Mouse (Mus musculus) MEL (cell line): Measurements from ENCODE around the gene Prkci. TPM values are rescaled to one million over a fixed set of nuclear protein-coding genes. Genes with fewer than 3 reads are reported as not detected.

Experiments
- DNase-seq: peaks from one replicate; pipeline ENCODE4 v3.0.0; 2011; ENCODE audit warnings: low read depth, low spot score
- H3K27ac ChIP-seq: 2 replicates; pipeline ENCODE4 v1.5.1; 2012; ENCODE audit warnings: low read depth, mild to moderate bottlenecking, control low read depth, low read length, moderate library complexity; ENCODE audit not compliant: control insufficient read depth
- H3K27me3 ChIP-seq, 2 experiments: fragments of 150-350 bp in 1 of 2; sonication (generic) in 1 of 2; 2 replicates each; pipeline ENCODE4 v1.6.1; 2012; ENCODE audit warnings: low read length in 2 of 2, mild to moderate bottlenecking in 2 of 2, improper control_type of control experiment in 1 of 2, moderate library complexity in 1 of 2; ENCODE audit not compliant: insufficient read depth in 2 of 2, control insufficient read depth in 1 of 2
- H3K36me3 ChIP-seq, 2 experiments: 2 replicates each; pipeline ENCODE4 v1.6.1; 2012 to 2014; ENCODE audit warnings: low read length in 2 of 2, improper control_type of control experiment in 1 of 2, inconsistent platforms in 1 of 2, mild to moderate bottlenecking in 1 of 2; ENCODE audit not compliant: insufficient read depth in 2 of 2, control insufficient read depth in 1 of 2
- H3K4me1 ChIP-seq, 2 experiments: fragments of 150-350 bp in 1 of 2; sonication (generic) in 1 of 2; 2 replicates each; pipeline ENCODE4 v1.6.1; 2012; ENCODE audit warnings: low read length in 2 of 2, improper control_type of control experiment in 1 of 2, mild to moderate bottlenecking in 1 of 2; ENCODE audit not compliant: insufficient read depth in 2 of 2, control insufficient read depth in 1 of 2
- H3K4me3 ChIP-seq, 2 experiments: fragments of 150-350 bp in 1 of 2; sonication (generic) in 1 of 2; 2 replicates each; pipeline ENCODE4 v1.5.1; 2012; ENCODE audit warnings: low read depth in 2 of 2, low read length in 2 of 2, mild to moderate bottlenecking in 2 of 2, moderate library complexity in 2 of 2, control low read depth in 1 of 2, improper control_type of control experiment in 1 of 2; ENCODE audit not compliant: control insufficient read depth in 1 of 2, insufficient read depth in 1 of 2
- H3K79me2 ChIP-seq: 2 replicates; pipeline ENCODE4 v1.6.1; 2012; ENCODE audit warnings: mild to moderate bottlenecking, low read length, moderate library complexity; ENCODE audit not compliant: control insufficient read depth, poor library complexity, insufficient read depth
- H3K9ac ChIP-seq: 2 replicates; pipeline ENCODE4 v1.6.1; 2012; ENCODE audit warnings: low read depth, mild to moderate bottlenecking, control low read depth, low read length, moderate library complexity; ENCODE audit not compliant: control insufficient read depth, poor library complexity, severe bottlenecking
- H3K9me3 ChIP-seq: fragments of 150-350 bp; sonication (generic); replicated peaks from 2 replicates; pipeline ENCODE4 v1.6.1; 2012; ENCODE audit warnings: mild to moderate bottlenecking, low read length, improper control_type of control experiment, moderate library complexity; ENCODE audit not compliant: insufficient read depth
- BHLHE40 ChIP-seq: IDR thresholded peaks from 2 replicates; pipeline ENCODE4 v1.6.1; 2012; ENCODE audit warnings: low read depth, mild to moderate bottlenecking, inconsistent platforms, low read length, improper control_type of control experiment, borderline replicate concordance
- CHD1 ChIP-seq: IDR thresholded peaks from 2 replicates; pipeline ENCODE4 v1.6.1; 2012; ENCODE audit warnings: low read depth, mild to moderate bottlenecking, inconsistent platforms, low read length, improper control_type of control experiment
- CHD2 ChIP-seq: IDR thresholded peaks from 2 replicates; pipeline ENCODE4 v1.6.1; 2011; ENCODE audit warnings: low read length, improper control_type of control experiment
- CTCF ChIP-seq, 3 experiments: IDR thresholded peaks in 2 of 3; conservative IDR thresholded peaks in 1 of 3; 2 replicates each; pipeline ENCODE4 v1.5.1; 2011 to 2012; ENCODE audit warnings: low read length in 3 of 3, low read depth in 2 of 3, mild to moderate bottlenecking in 2 of 3, improper control_type of control experiment in 1 of 3, inconsistent platforms in 1 of 3, mixed read lengths in 1 of 3, moderate library complexity in 1 of 3; ENCODE audit not compliant: control insufficient read depth in 1 of 3, insufficient read depth in 1 of 3, poor library complexity in 1 of 3, severe bottlenecking in 1 of 3
- E2F4 ChIP-seq: IDR thresholded peaks from 2 replicates; pipeline ENCODE4 v1.6.1; 2011; ENCODE audit warnings: low read depth, low read length, improper control_type of control experiment, borderline replicate concordance
- ELF1 ChIP-seq: IDR thresholded peaks from 2 replicates; pipeline ENCODE4 v1.6.1; 2014; ENCODE audit warnings: low read depth, mild to moderate bottlenecking, inconsistent platforms, low read length, improper control_type of control experiment, moderate library complexity
- ETS1 ChIP-seq: IDR thresholded peaks from 2 replicates; pipeline ENCODE4 v1.6.1; 2012; ENCODE audit warnings: low read depth, mild to moderate bottlenecking, inconsistent platforms, low read length, improper control_type of control experiment, moderate library complexity
- GABPA ChIP-seq: IDR thresholded peaks from 2 replicates; pipeline ENCODE4 v1.6.1; 2012; ENCODE audit warnings: low read depth, mild to moderate bottlenecking, inconsistent platforms, low read length, improper control_type of control experiment, moderate library complexity
- GATA1 ChIP-seq: IDR thresholded peaks from 2 replicates; pipeline ENCODE4 v1.6.1; 2011; ENCODE audit warnings: low read depth, low read length, improper control_type of control experiment
- HCFC1 ChIP-seq: IDR thresholded peaks from 2 replicates; pipeline ENCODE4 v1.6.1; 2012; ENCODE audit warnings: low read depth, mild to moderate bottlenecking, inconsistent platforms, low read length, improper control_type of control experiment, moderate library complexity
- KAT2A ChIP-seq: conservative IDR thresholded peaks from 2 replicates; pipeline ENCODE4 v1.6.1; 2012; ENCODE audit warnings: low read depth, low read length, improper control_type of control experiment, inconsistent platforms
- MAFK ChIP-seq: IDR thresholded peaks from 2 replicates; pipeline ENCODE4 v1.6.1; 2011; ENCODE audit warnings: low read depth, mild to moderate bottlenecking, low read length, improper control_type of control experiment, borderline replicate concordance
- MAX ChIP-seq: IDR thresholded peaks from 2 replicates; pipeline ENCODE4 v1.6.1; 2011; ENCODE audit warnings: low read length, improper control_type of control experiment
- MAZ ChIP-seq: IDR thresholded peaks from 2 replicates; pipeline ENCODE4 v1.6.1; 2012; ENCODE audit warnings: low read depth, mild to moderate bottlenecking, inconsistent platforms, low read length, improper control_type of control experiment
- MEF2A ChIP-seq: IDR thresholded peaks from 2 replicates; pipeline ENCODE4 v1.6.1; 2014; ENCODE audit warnings: low read depth, mild to moderate bottlenecking, inconsistent platforms, low read length, improper control_type of control experiment; ENCODE audit not compliant: poor library complexity, insufficient replicate concordance, severe bottlenecking; ENCODE audit errors: extremely low read depth
- MXI1 ChIP-seq: IDR thresholded peaks from 2 replicates; pipeline ENCODE4 v1.6.1; 2011; ENCODE audit warnings: mild to moderate bottlenecking, low read depth, low read length, improper control_type of control experiment
- MYC ChIP-seq: IDR thresholded peaks from 2 replicates; pipeline ENCODE4 v1.6.1; 2011; ENCODE audit warnings: low read depth, mild to moderate bottlenecking, low read length, improper control_type of control experiment, moderate library complexity
- NELFE ChIP-seq: IDR thresholded peaks from 2 replicates; pipeline ENCODE4 v1.6.1; 2011; ENCODE audit warnings: low read depth, low read length, improper control_type of control experiment
- NRF1 ChIP-seq: IDR thresholded peaks from 2 replicates; pipeline ENCODE4 v1.6.1; 2014; ENCODE audit warnings: low read depth, mild to moderate bottlenecking, inconsistent platforms, low read length, improper control_type of control experiment, moderate library complexity; ENCODE audit not compliant: poor library complexity, insufficient read depth, severe bottlenecking
- POLR2A ChIP-seq, 2 experiments: IDR thresholded peaks; 2 replicates each; pipeline ENCODE4 v1.6.1; 2011 to 2012; ENCODE audit warnings: low read length in 2 of 2, mild to moderate bottlenecking in 2 of 2, control low read depth in 1 of 2, improper control_type of control experiment in 1 of 2, low read depth in 1 of 2, moderate library complexity in 1 of 2; ENCODE audit not compliant: control insufficient read depth in 1 of 2, insufficient read depth in 1 of 2, poor library complexity in 1 of 2
- POLR2AphosphoS2 ChIP-seq: IDR thresholded peaks from 2 replicates; pipeline ENCODE4 v1.6.1; 2011; ENCODE audit warnings: low read length, improper control_type of control experiment
- POLR2AphosphoS5 ChIP-seq: IDR thresholded peaks from 2 replicates; pipeline ENCODE4 v1.6.1; 2012; ENCODE audit warnings: low read depth, borderline replicate concordance, mild to moderate bottlenecking, inconsistent platforms, low read length, moderate library complexity, mixed read lengths
- RAD21 ChIP-seq: IDR thresholded peaks from 2 replicates; pipeline ENCODE4 v1.6.1; 2011; ENCODE audit warnings: mild to moderate bottlenecking, low read depth, low read length, improper control_type of control experiment
- RCOR1 ChIP-seq: IDR thresholded peaks from 2 replicates; pipeline ENCODE4 v1.6.1; 2012; ENCODE audit warnings: low read depth, mild to moderate bottlenecking, inconsistent platforms, low read length, improper control_type of control experiment
- SIN3A ChIP-seq: IDR thresholded peaks from 2 replicates; pipeline ENCODE4 v1.6.1; 2012; ENCODE audit warnings: low read length, improper control_type of control experiment, inconsistent platforms
- SMC3 ChIP-seq: IDR thresholded peaks from 2 replicates; pipeline ENCODE4 v1.6.1; 2011; ENCODE audit warnings: low read depth, low read length, improper control_type of control experiment
- TAL1 ChIP-seq: IDR thresholded peaks from 2 replicates; pipeline ENCODE4 v1.6.1; 2012; ENCODE audit warnings: mild to moderate bottlenecking, inconsistent platforms, low read length, moderate library complexity, mixed read lengths
- TBP ChIP-seq: IDR thresholded peaks from 2 replicates; pipeline ENCODE4 v1.8.0; 2011; ENCODE audit warnings: low read depth, low read length, improper control_type of control experiment
- TCF12 ChIP-seq: IDR thresholded peaks from 2 replicates; pipeline ENCODE4 v1.6.1; 2014; ENCODE audit warnings: low read depth, mild to moderate bottlenecking, inconsistent platforms, low read length, improper control_type of control experiment, moderate library complexity
- UBTF ChIP-seq: IDR thresholded peaks from 2 replicates; pipeline ENCODE4 v1.6.1; 2012; ENCODE audit warnings: low read depth, mild to moderate bottlenecking, inconsistent platforms, low read length, improper control_type of control experiment, moderate library complexity, borderline replicate concordance; ENCODE audit not compliant: insufficient read depth
- USF1 ChIP-seq: IDR thresholded peaks from 2 replicates; pipeline ENCODE4 v1.6.1; 2014; ENCODE audit warnings: low read depth, mild to moderate bottlenecking, inconsistent platforms, low read length, improper control_type of control experiment, moderate library complexity
- USF2 ChIP-seq, 2 experiments: IDR thresholded peaks; 2 replicates each; pipeline ENCODE4 v1.6.1; 2011 to 2012; ENCODE audit warnings: improper control_type of control experiment in 2 of 2, low read length in 2 of 2, borderline replicate concordance in 1 of 2, inconsistent platforms in 1 of 2, low read depth in 1 of 2, mild to moderate bottlenecking in 1 of 2; ENCODE audit not compliant: insufficient read depth in 1 of 2
- ZC3H11A ChIP-seq: IDR thresholded peaks from 2 replicates; pipeline ENCODE4 v1.6.1; 2012; ENCODE audit warnings: low read depth, mild to moderate bottlenecking, inconsistent platforms, low read length, improper control_type of control experiment
- ZKSCAN1 ChIP-seq: IDR thresholded peaks from 2 replicates; pipeline ENCODE4 v1.6.1; 2012; ENCODE audit warnings: low read depth, mild to moderate bottlenecking, inconsistent platforms, low read length, improper control_type of control experiment, moderate library complexity
- ZMIZ1 ChIP-seq: IDR thresholded peaks from 2 replicates; pipeline ENCODE4 v1.6.1; 2012; ENCODE audit warnings: low read depth, mild to moderate bottlenecking, inconsistent platforms, low read length, improper control_type of control experiment, moderate library complexity
- ZNF384 ChIP-seq: IDR thresholded peaks from 2 replicates; pipeline ENCODE4 v1.6.1; 2012; ENCODE audit warnings: low read depth, mild to moderate bottlenecking, inconsistent platforms, low read length, improper control_type of control experiment
- polyA plus RNA-seq, 2 experiments: library from polyadenylated mRNA; stranded (reverse) in 1 of 2; unstranded in 1 of 2; fragments of >175 nt in 1 of 2; fragments of >200 nt in 1 of 2; gene quantifications; 2 replicates each; pipeline versions ENCODE4 v1.2.1 to v1.2.4; 2012; ENCODE audit warnings: low replicate concordance in 2 of 2, low read depth in 1 of 2; ENCODE audit not compliant: insufficient read length in 2 of 2, insufficient read depth in 1 of 2, missing spikeins in 1 of 2
- total RNA-seq: library from RNA; depleted of rRNA; stranded (reverse); fragments of 300-350 nt; gene quantifications from 2 replicates; pipeline ENCODE4 v1.2.3, GENCODE M21; 2012; rRNA removed

The Prkci gene
- total RNA-seq (9.0 and 9.5 TPM in 2 replicates), polyA plus RNA-seq (10 to 100 TPM in 1 of 2 experiments, not detected in 1; 18.3 TPM)

- Histone ChIP-seq H3K4me1 (0 out of 4 replicates have a peak, but pooled peaks cover 2 to 4% of the 10 kb centered on the region in 2 experiments), H3K27ac (peak within 1 kb of the TSS; percentile 51; the same call in 1 of the 2 replicates), H3K9ac (peak within 1 kb of the TSS; percentile 80)
- TF ChIP-seq POLR2A (IDR thresholded peaks at IDR 0.05; ENCODE audit: control insufficient read depth in 1 of 2, insufficient read depth in 1 of 2, low read depth in 1 of 2, low read length in 2 of 2, poor library complexity in 1 of 2) (peak in 1 of 2 experiments; percentile 71; a peak in 2 of 4 replicates), POLR2AphosphoS2 (peak; percentile 48; the same call in 1 of the 2 replicates), CTCF (IDR thresholded peaks at IDR 0.05 in 2 of 3, conservative IDR thresholded peaks at IDR 0.05 in 1 of 3; ENCODE audit: control insufficient read depth in 1 of 3, insufficient read depth in 1 of 3, low read depth in 2 of 3, low read length in 3 of 3, poor library complexity in 1 of 3, severe bottlenecking in 1 of 3) (no peak), GATA1 (no peak), MEF2A (no peak), ETS1 (no peak), ELF1 (peak; percentile 98), BHLHE40 (no peak), MAFK (no peak), TAL1 (no peak), GABPA (no peak), USF2 (IDR thresholded peaks at IDR 0.05; ENCODE audit: borderline replicate concordance in 1 of 2, insufficient read depth in 1 of 2, low read depth in 1 of 2, low read length in 2 of 2) (no peak), POLR2AphosphoS5 (no peak), ZMIZ1 (no peak), ZC3H11A (no peak), RCOR1 (no peak), SMC3 (no peak), SIN3A (peak; percentile 80), NRF1 (no peak), USF1 (no peak), RAD21 (no peak), TCF12 (no peak), MXI1 (peak; percentile 5), ZKSCAN1 (no peak), HCFC1 (peak; percentile 98), CHD2 (no peak), MAX (no peak), E2F4 (peak; percentile 73; the same call in 1 of the 2 replicates), KAT2A (peak; percentile 84), MAZ (no peak), TBP (peak; percentile 26; the same call in 1 of the 2 replicates), ZNF384 (no peak), NELFE (peak; percentile 53), UBTF (no peak), CHD1 (peak; percentile 100), MYC (0 out of 2 replicates have a peak, but pooled peaks have one; percentile 19)
These were observed at the start of gene Prkci for GRCm38 (mm10) chr3:30995283-30995898. Prkci (plus strand) TSS chr3:30995747.

More at GRCm38 (mm10) chr3:30995283-30995898, at the start of gene Prkci:
- peak within 1 kb of the TSS; percentile 75 to 77 for H3K4me3 ChIP-seq
- peak; percentile 95 for DNase-seq
- peaks cover 0 to 8% of the 10 kb centered on the region in 2 experiments; a peak in 2 of 4 replicates for H3K36me3 ChIP-seq
- peaks cover 1% of the 10 kb centered on the region; the same call in 1 of the 2 replicates for H3K79me2 ChIP-seq
- H3K9me3 ChIP-seq: no peaks in the 10 kb centered on the region
- H3K27me3 ChIP-seq: no peaks in the 10 kb centered on the region
